ENCODE assay signal across 9 mouse cellular contexts in genomic region chr1:64018466-64019077, GRCm38 (mm10).
DNase-seq lines count a peak whose midpoint lies in the region; ATAC-seq and TF ChIP-seq lines count a peak whose summit lies in the region.
"Had no signal": no experiment of that assay in that cellular context is flagged by ENCODE, and none has a peak within 500 bp of the region (broad histone marks: within the 10 kb centered on the region; RNA-seq: fewer than 3 reads in every experiment).

No protein-coding gene starts in this region.

- no peak overlapping the region for H3K4me3 ChIP-seq in liver, adult 2 months (ENCODE audit: insufficient read depth, low read depth, low read length)
- no peak overlapping the region for H3K4me3 ChIP-seq in stomach, embryonic 15.5 days (replicated peaks)
- H3K4me3 ChIP-seq: erythroblast, embryonic 14.5 days had no signal

- TF ChIP-seq CTCF in liver, adult 2 months (IDR thresholded peaks at IDR 0.05; ENCODE audit: low read depth, low read length), result no peak

- TF ChIP-seq POLR2A in liver, adult 2 months (IDR thresholded peaks at IDR 0.05; ENCODE audit: extremely low read depth, insufficient read depth, low read length), result no peak

- no peak overlapping the region for H3K9ac ChIP-seq in liver, adult 2 months (ENCODE audit: low read depth, low read length)
- no peak overlapping the region for H3K9ac ChIP-seq in stomach, embryonic 15.5 days

- peak overlapping the region; percentile 39 for H3K4me2 ChIP-seq in stomach, embryonic 15.5 days

- H3K79me2 ChIP-seq in liver, adult 2 months (ENCODE audit: control insufficient read depth, insufficient read depth, low read length), result no peaks in the 10 kb centered on the region

- no peak for ATAC-seq in stomach, embryonic 15.5 days (ENCODE audit: insufficient read depth, low FRiP score, low read depth)

- H3K27ac ChIP-seq in liver, adult 2 months (replicated peaks; ENCODE audit: insufficient read depth, low read depth, low read length), result peak overlapping the region; percentile 69
- H3K27ac ChIP-seq in stomach, embryonic 15.5 days, result no peak overlapping the region

- peak; percentile 17 for DNase-seq in liver, adult 2 months (ENCODE audit: extremely low read depth, low read depth, low spot score)
- DNase-seq in liver, result no peak
- DNase-seq in heart, postnatal 10 days, result peak; percentile 59 to 61
- peak; percentile 40 to 69 for DNase-seq in kidney, postnatal 36 days
- DNase-seq in layer of hippocampus, postnatal 36 days, result no peak
- DNase-seq in gastrocnemius, adult 18-20 months (ENCODE audit: low spot score), result no peak
- DNase-seq in left cerebral cortex, postnatal 14 days (ENCODE audit: low spot score in 2 of 2), result no peak

- no peaks in the 10 kb centered on the region for H3K9me3 ChIP-seq in stomach, embryonic 15.5 days

- no peaks in the 10 kb centered on the region for H3K36me3 ChIP-seq in liver, adult 2 months (ENCODE audit: control insufficient read depth, insufficient read depth, low read length)
- no peaks in the 10 kb centered on the region for H3K36me3 ChIP-seq in stomach, embryonic 15.5 days

- peaks cover 3% of the 10 kb centered on the region; the same call in 1 of the 2 replicates for H3K4me1 ChIP-seq in liver, adult 2 months (ENCODE audit: control insufficient read depth, insufficient read depth, low read length)
- H3K4me1 ChIP-seq in stomach, embryonic 15.5 days, result no peaks in the 10 kb centered on the region

- H3K27me3 ChIP-seq in liver, adult 2 months (ENCODE audit: control insufficient read depth, insufficient read depth, low read length), result no peaks in the 10 kb centered on the region
- H3K27me3 ChIP-seq in stomach, embryonic 15.5 days (replicated peaks), result no peaks in the 10 kb centered on the region

- WGBS in liver, adult 2 months, result 35% methylated on average over 16 of the region's 16 CpGs
- WGBS in stomach, embryonic 15.5 days, result 42% methylated on average over 16 of the region's 16 CpGs

- intact Hi-C loops in heart, postnatal 10 days (cut with DNase I), result loop anchor here (2.0 to 10.0 kb wide), 4 partner anchors 66 to 429 kb away; partner anchors contain the start of gene 4933402D24Rik
- intact Hi-C loops in left cerebral cortex, postnatal 14 days (cut with DNase I), result loop anchor here (10.0 kb wide), 1 partner anchor 254 kb away; the partner anchor contains the start of gene 4933402D24Rik

Comparison
In these comparisons a context has a peak if more than half of its experiments do, and no peak if none do; other contexts are left out.
1. DNase-seq: peak in liver, adult 2 months (single experiment), heart, postnatal 10 days (2 of 2) and kidney, postnatal 36 days (2 of 2); none in liver (single experiment), layer of hippocampus, postnatal 36 days (0 of 2), gastrocnemius, adult 18-20 months (single experiment) and left cerebral cortex, postnatal 14 days (0 of 2).